Mouse (Mus musculus): ENCODE results near the gene Tom1l2.

GRCm38 (mm10) chr11:60178005-60178404 lies 174.7 kb downstream of the Tom1l2 start:
- TF ChIP-seq POLR2A (IDR thresholded peaks at IDR 0.05; ENCODE audit: insufficient read length, low read depth) (no peak), MAX (IDR thresholded peaks at IDR 0.05; ENCODE audit: low read depth) (no peak)
